Mouse (Mus musculus): ENCODE data around the gene Acot6.

DNA sequence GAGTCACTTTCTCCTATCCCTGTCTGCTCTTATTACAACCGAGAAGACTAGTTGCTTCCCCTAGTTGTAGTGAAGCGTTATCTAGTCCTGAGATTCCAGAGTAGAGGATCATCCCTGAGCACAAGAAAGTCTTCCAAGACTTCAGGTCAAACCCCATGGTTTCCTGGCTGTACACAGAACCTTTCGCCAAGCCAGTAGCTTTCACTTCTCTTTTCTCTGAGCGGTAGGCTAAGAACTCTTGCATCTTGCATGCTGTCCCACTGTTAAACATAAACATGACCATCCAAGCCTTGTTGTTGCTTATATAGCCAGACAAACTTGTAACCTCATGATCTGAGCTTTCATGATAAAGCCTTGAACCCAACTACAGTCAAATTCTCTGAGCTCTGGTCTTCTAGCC lies 10.4 kb downstream of the Acot6 start:
- TF ChIP-seq CTCF (IDR thresholded peaks at IDR 0.05; ENCODE audit: control insufficient read depth, insufficient read depth, low read length) = no peak
- no peak for TF ChIP-seq POLR2A (IDR thresholded peaks at IDR 0.05; ENCODE audit: borderline replicate concordance, control insufficient read depth, low read depth, low read length)
